11 mouse cellular contexts compared by ENCODE assay signal in genomic region chr12:105960592-105961330, GRCm38 (mm10). TPM values are rescaled to one million over a fixed set of nuclear protein-coding genes. Genes with fewer than 3 reads are reported as not detected.
DNase-seq lines count a peak whose midpoint lies in the region; ATAC-seq lines count a peak whose summit lies in the region.
"Had no signal": no experiment of that assay in that cellular context is flagged by ENCODE, and none has a peak within 500 bp of the region (broad histone marks: within the 10 kb centered on the region; RNA-seq: fewer than 3 reads in every experiment).

No protein-coding gene starts in this region.

- H3K4me1 ChIP-seq in hindbrain, embryonic 13.5 days (replicated peaks): peaks cover 54% of the 10 kb centered on the region
- H3K4me1 ChIP-seq in midbrain, embryonic 13.5 days (replicated peaks): peaks cover 48% of the 10 kb centered on the region

- no peaks in the 10 kb centered on the region for H3K36me3 ChIP-seq in hindbrain, embryonic 13.5 days
- H3K36me3 ChIP-seq in midbrain, embryonic 13.5 days: no peaks in the 10 kb centered on the region

- H3K27ac ChIP-seq in hindbrain, embryonic 13.5 days: peak overlapping the region; percentile 84
- peak overlapping the region; percentile 84 for H3K27ac ChIP-seq in midbrain, embryonic 13.5 days

- H3K4me3 ChIP-seq in hindbrain, embryonic 13.5 days: peak overlapping the region; percentile 3; the same call in 1 of the 2 replicates
- H3K4me3 ChIP-seq in midbrain, embryonic 13.5 days (replicated peaks): no peak overlapping the region; the same call in 1 of the 2 replicates

- 9% methylated on average over 19 of the region's 19 CpGs for WGBS in hindbrain, embryonic 13.5 days
- WGBS in midbrain, embryonic 13.5 days: 4% methylated on average over 19 of the region's 19 CpGs

- ATAC-seq in hindbrain, embryonic 13.5 days (ENCODE audit: low FRiP score): no peak
- ATAC-seq in midbrain, embryonic 13.5 days: peak; percentile 31
- ATAC-seq: lung, postnatal 0 days had no signal

- peak overlapping the region; percentile 45 for H3K4me2 ChIP-seq in hindbrain, embryonic 13.5 days
- H3K4me2 ChIP-seq in midbrain, embryonic 13.5 days (replicated peaks): peak overlapping the region; percentile 46

- H3K9me3 ChIP-seq in hindbrain, embryonic 13.5 days: no peaks in the 10 kb centered on the region
- no peaks in the 10 kb centered on the region for H3K9me3 ChIP-seq in midbrain, embryonic 13.5 days

- H3K27me3 ChIP-seq in hindbrain, embryonic 13.5 days: peaks cover 17% of the 10 kb centered on the region
- H3K27me3 ChIP-seq in midbrain, embryonic 13.5 days: peaks cover 20% of the 10 kb centered on the region

- peak overlapping the region; percentile 55 for H3K9ac ChIP-seq in hindbrain, embryonic 13.5 days
- peak overlapping the region; percentile 42 for H3K9ac ChIP-seq in midbrain, embryonic 13.5 days (replicated peaks)

- DNase-seq in right cerebral cortex, adult 18-20 months: peak; percentile 83
- no peak for DNase-seq in right cerebral cortex, postnatal 4 days
- DNase-seq in adrenal gland, adult 18-20 months (ENCODE audit: low spot score in 2 of 2): no peak
- no peak for DNase-seq in cerebellum, postnatal 25 days
- DNase-seq in urinary bladder, postnatal 36 days (ENCODE audit: low spot score in 2 of 2): no peak
- DNase-seq in urinary bladder, postnatal 10 days (ENCODE audit: low spot score): no peak
- DNase-seq: gastrocnemius, postnatal 25 days; kidney, postnatal 14 days had no signal

RNA-seq across cellular contexts. Expression of gene Vrk1, which starts 49.3 kb away (rescaled TPM):
- 40.3 and 40.7 TPM in 2 replicates for polyA plus RNA-seq in hindbrain, embryonic 13.5 days (2015; fragmentation: Nextera tagmentation; extraction: Ambion mirVana)
- polyA plus RNA-seq in midbrain, embryonic 13.5 days (2015; fragmentation: Nextera tagmentation; extraction: Ambion mirVana): 50.9 and 55.9 TPM in 2 replicates
- 10 to 100 TPM; 13.1 to 14.4 TPM for total RNA-seq in adrenal gland, adult 18-20 months (2021)
